Comparison of ENCODE assay signal across 42 mouse cellular contexts in genomic region chr2:130386212-130386611, GRCm38 (mm10). TPM values are rescaled to one million over a fixed set of nuclear protein-coding genes. Genes with fewer than 3 reads are reported as not detected.
"Had no signal": no experiment of that assay in that cellular context is flagged by ENCODE, and none has a peak within 500 bp of the region (broad histone marks: within the 10 kb centered on the region; RNA-seq: fewer than 3 reads in every experiment).

No protein-coding gene starts in this region.

- H3K9me3 ChIP-seq: heart, embryonic 10.5 days; hindbrain, embryonic 10.5 days; hindbrain, embryonic 12.5 days; intestine, embryonic 15.5 days; limb, embryonic 13.5 days; limb, embryonic 15.5 days had no signal

- H3K9ac ChIP-seq: heart, embryonic 12.5 days; hindbrain, embryonic 12.5 days; hindbrain, embryonic 14.5 days; intestine, embryonic 15.5 days; limb, embryonic 13.5 days; limb, embryonic 15.5 days had no signal

- H3K4me3 ChIP-seq: gastrocnemius, adult 2 months; heart, embryonic 10.5 days; heart, embryonic 12.5 days; hindbrain, embryonic 10.5 days; hindbrain, embryonic 12.5 days; intestine, embryonic 15.5 days; limb, embryonic 13.5 days; limb, embryonic 15.5 days had no signal

- H3K27ac ChIP-seq: gastrocnemius, adult 2 months; heart, embryonic 10.5 days; hindbrain, embryonic 10.5 days; hindbrain, embryonic 12.5 days; hindbrain, embryonic 14.5 days; intestine, embryonic 15.5 days; limb, embryonic 13.5 days; limb, embryonic 15.5 days had no signal

- ATAC-seq: hindbrain, embryonic 16.5 days; inflammation-experienced regulatory T-cells, adult 6 months; intestine, embryonic 15.5 days; intestine, postnatal 0 days had no signal

- H3K4me1 ChIP-seq: heart, embryonic 10.5 days; heart, embryonic 12.5 days; hindbrain, embryonic 10.5 days; hindbrain, embryonic 12.5 days; intestine, embryonic 15.5 days; limb, embryonic 13.5 days; limb, embryonic 15.5 days had no signal

- H3K4me2 ChIP-seq: heart, embryonic 12.5 days; hindbrain, embryonic 12.5 days; hindbrain, embryonic 14.5 days; intestine, embryonic 15.5 days; limb, embryonic 13.5 days; limb, embryonic 15.5 days had no signal

- DNase-seq: gastrocnemius, adult 2 months; gastrocnemius, postnatal 10 days; gastrocnemius, postnatal 25 days; heart, postnatal 10 days; heart, postnatal 4 days; kidney, adult 18-20 months; kidney, adult 8-10 months; kidney, postnatal 10 days; kidney, postnatal 25 days; layer of hippocampus, adult 9-11 months; layer of hippocampus, postnatal 36 days; left cerebral cortex, postnatal 4 days had no signal

- H3K27me3 ChIP-seq: hindbrain, embryonic 12.5 days; intestine, embryonic 15.5 days; limb, embryonic 13.5 days; limb, embryonic 15.5 days had no signal

- H3K36me3 ChIP-seq: heart, embryonic 12.5 days; hindbrain, embryonic 12.5 days; intestine, embryonic 15.5 days had no signal

RNA-seq across cellular contexts. Expression of gene Gm28372, which starts 18.8 kb away (rescaled TPM):
- total RNA-seq: gastrocnemius, adult 2 months; gastrocnemius, postnatal 10 days; gastrocnemius, postnatal 25 days; gastrocnemius, postnatal 4 days; granulocyte monocyte progenitor cell, adult 5-6 weeks; heart, adult 8-10 months; heart, postnatal 10 days; heart, postnatal 25 days; heart, postnatal 4 days; layer of hippocampus, adult 18-20 months; layer of hippocampus, adult 8-10 months; layer of hippocampus, postnatal 14 days; layer of hippocampus, postnatal 36 days; left cerebral cortex, adult 18-20 months; left cerebral cortex, adult 8-10 months; left cerebral cortex, postnatal 10 days; left cerebral cortex, postnatal 25 days; left cerebral cortex, postnatal 4 days; liver, adult 2 months had no signal
- polyA plus RNA-seq: frontal cortex, adult 2 months; heart, embryonic 10.5 days; heart, embryonic 14.5 days; heart, embryonic 16.5 days; hindbrain, embryonic 10.5 days; hindbrain, embryonic 16.5 days; inflammation-experienced regulatory T-cells, adult 6 months; intestine, embryonic 15.5 days; intestine, postnatal 0 days; kidney, embryonic 14.5 days; kidney, embryonic 16.5 days; large intestine, adult 2 months; limb, embryonic 11.5 days; limb, embryonic 15.5 days; liver, adult 2 months had no signal

RNA-seq across cellular contexts. Expression of gene 1700020A23Rik, which starts 18.8 kb away (rescaled TPM):
- total RNA-seq: gastrocnemius, adult 2 months; gastrocnemius, postnatal 10 days; gastrocnemius, postnatal 25 days; gastrocnemius, postnatal 4 days; granulocyte monocyte progenitor cell, adult 5-6 weeks; heart, adult 8-10 months; heart, postnatal 10 days; heart, postnatal 25 days; heart, postnatal 4 days; layer of hippocampus, adult 18-20 months; layer of hippocampus, adult 8-10 months; layer of hippocampus, postnatal 14 days; layer of hippocampus, postnatal 36 days; left cerebral cortex, adult 18-20 months; left cerebral cortex, adult 8-10 months; left cerebral cortex, postnatal 10 days; left cerebral cortex, postnatal 25 days; left cerebral cortex, postnatal 4 days; liver, adult 2 months had no signal
- polyA plus RNA-seq: frontal cortex, adult 2 months; heart, embryonic 12.5 days; heart, embryonic 14.5 days; heart, embryonic 16.5 days; hindbrain, embryonic 12.5 days; inflammation-experienced regulatory T-cells, adult 6 months; intestine, embryonic 15.5 days; intestine, postnatal 0 days; kidney, embryonic 14.5 days; kidney, embryonic 16.5 days; large intestine, adult 2 months; limb, embryonic 11.5 days; limb, embryonic 13.5 days; limb, embryonic 15.5 days; liver, adult 2 months had no signal

RNA-seq across cellular contexts. Expression of gene Tmem239, which starts 20.1 kb away (rescaled TPM):
- total RNA-seq: gastrocnemius, adult 2 months; gastrocnemius, postnatal 10 days; gastrocnemius, postnatal 25 days; gastrocnemius, postnatal 4 days; granulocyte monocyte progenitor cell, adult 5-6 weeks; heart, adult 8-10 months; heart, postnatal 10 days; heart, postnatal 25 days; heart, postnatal 4 days; layer of hippocampus, adult 18-20 months; layer of hippocampus, adult 8-10 months; layer of hippocampus, postnatal 14 days; layer of hippocampus, postnatal 36 days; left cerebral cortex, adult 18-20 months; left cerebral cortex, adult 8-10 months; left cerebral cortex, postnatal 10 days; left cerebral cortex, postnatal 25 days; left cerebral cortex, postnatal 4 days; liver, adult 2 months had no signal
- polyA plus RNA-seq: frontal cortex, adult 2 months; heart, embryonic 10.5 days; heart, embryonic 12.5 days; heart, embryonic 14.5 days; heart, embryonic 16.5 days; hindbrain, embryonic 10.5 days; hindbrain, embryonic 12.5 days; hindbrain, embryonic 14.5 days; inflammation-experienced regulatory T-cells, adult 6 months; intestine, embryonic 15.5 days; intestine, postnatal 0 days; kidney, embryonic 14.5 days; kidney, embryonic 16.5 days; large intestine, adult 2 months; limb, embryonic 13.5 days; liver, adult 2 months had no signal
